Mouse (Mus musculus): ENCODE measurements around the gene Khdrbs2.
"Not testable (repeated sequence)": the region's sequence is repeated elsewhere in the genome, so short reads cannot be mapped to it uniquely, and the experiment has no call there.

Khdrbs2 gene

GRCm38 (mm10) chr1:32471022-32471421, 298.5 kb downstream of the Khdrbs2 start:
- DNase-seq (ENCODE audit: low spot score): no peak

- no peak for DNase-seq (ENCODE audit: low spot score)
Measured at GRCm38 (mm10) chr1:32471502-32472214, 299.1 kb downstream of the Khdrbs2 start.

GRCm38 (mm10) chr1:32487944-32488343, 315.4 kb downstream of the Khdrbs2 start:
- DNase-seq (ENCODE audit: low spot score): no peak

DNA sequence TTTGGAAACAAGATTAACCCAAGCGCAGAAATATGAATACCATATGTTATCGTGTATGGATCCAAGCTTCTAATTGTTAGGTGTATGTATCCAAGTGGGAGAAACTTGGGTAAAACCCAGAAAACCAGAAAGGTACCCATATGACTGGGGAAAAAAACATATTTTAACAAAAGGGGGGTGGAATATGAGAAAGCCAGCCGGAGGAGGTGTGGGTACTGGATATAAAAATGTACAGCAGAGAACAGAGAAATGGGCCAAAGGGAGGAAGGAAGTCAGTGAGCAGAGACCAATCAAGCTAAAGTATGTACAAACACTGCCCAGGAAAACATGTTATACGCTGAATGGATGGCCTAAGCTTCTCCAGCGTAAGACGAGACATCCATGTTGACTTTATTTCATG, 330.9 kb downstream of the Khdrbs2 start:
- no peak for DNase-seq (ENCODE audit: low spot score)

DNA sequence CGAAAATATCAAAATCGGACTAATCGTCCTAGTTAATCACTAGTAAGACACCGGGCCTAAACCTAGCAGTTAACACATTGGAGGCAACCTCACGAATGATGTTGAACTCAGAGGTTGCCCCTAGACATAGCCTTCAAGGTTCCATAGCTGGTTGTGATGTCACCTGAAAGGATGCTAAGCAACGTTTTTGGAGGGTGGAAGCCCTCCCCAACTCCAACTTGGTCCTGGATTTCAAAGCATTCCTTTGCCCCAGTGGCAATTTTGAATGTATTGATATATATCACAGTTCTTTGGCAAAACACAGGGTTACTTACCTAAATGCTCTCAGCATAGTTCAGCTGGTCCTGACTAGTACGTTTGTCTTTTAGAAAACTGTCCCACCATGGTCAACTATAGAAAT, 374.7 kb downstream of the Khdrbs2 start, which contains the start of gene Gm5415:
Gm5415 (minus strand) TSS at position 101 of the 400 bp plus-strand sequence.
- DNase-seq (ENCODE audit: low spot score): not testable (repeated sequence)

DNA sequence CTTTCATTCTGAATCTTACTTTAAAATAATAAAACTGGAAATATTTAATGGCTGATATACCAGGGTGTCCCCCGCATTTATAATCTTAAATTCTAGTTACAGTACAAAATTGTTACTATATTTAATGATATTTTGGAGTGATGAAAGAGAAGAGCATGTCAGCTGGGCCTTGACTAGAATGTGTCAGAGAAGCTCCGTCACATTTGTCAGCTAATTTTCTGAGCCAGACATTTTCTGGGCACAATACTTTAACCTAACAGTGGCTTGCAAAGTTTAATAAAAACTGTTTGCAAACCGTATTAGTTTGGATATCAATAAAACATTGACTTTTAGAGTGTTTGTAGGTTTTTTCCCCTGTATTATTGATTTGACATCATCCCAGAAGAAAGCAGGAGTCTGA, 380.9 kb downstream of the Khdrbs2 start:
- no peak for DNase-seq (ENCODE audit: low spot score)

- no peak for DNase-seq (ENCODE audit: low spot score)
Measured at GRCm38 (mm10) chr1:32553925-32554324, 381.4 kb downstream of the Khdrbs2 start.

DNA sequence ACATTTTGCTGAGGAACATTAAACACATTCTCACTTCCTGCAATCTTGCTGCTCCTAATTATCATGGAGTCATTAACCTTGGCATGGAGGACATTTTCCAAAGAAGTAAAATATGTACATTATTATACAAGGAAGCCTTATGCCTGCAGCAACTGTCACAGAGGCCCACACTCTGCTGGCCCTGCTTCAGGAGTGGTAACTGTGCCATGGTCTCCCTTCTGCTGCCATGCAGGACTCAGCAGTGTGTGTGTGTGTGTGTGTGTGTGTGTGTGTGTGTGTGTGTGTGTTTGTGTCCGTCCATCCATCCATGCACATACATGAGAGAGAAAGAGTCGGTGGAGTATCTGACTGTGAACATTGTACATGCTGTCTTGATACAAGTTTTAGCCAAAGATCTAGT, 396.4 kb downstream of the Khdrbs2 start:
- no peak for DNase-seq (ENCODE audit: low spot score)

- no peak for DNase-seq (ENCODE audit: low spot score)
Measured at GRCm38 (mm10) chr1:32626060-32626459, 453.5 kb downstream of the Khdrbs2 start.

- no peak for DNase-seq (ENCODE audit: low spot score)
Measured at GRCm38 (mm10) chr1:32632415-32633354, 460.2 kb downstream of the Khdrbs2 start.

DNA sequence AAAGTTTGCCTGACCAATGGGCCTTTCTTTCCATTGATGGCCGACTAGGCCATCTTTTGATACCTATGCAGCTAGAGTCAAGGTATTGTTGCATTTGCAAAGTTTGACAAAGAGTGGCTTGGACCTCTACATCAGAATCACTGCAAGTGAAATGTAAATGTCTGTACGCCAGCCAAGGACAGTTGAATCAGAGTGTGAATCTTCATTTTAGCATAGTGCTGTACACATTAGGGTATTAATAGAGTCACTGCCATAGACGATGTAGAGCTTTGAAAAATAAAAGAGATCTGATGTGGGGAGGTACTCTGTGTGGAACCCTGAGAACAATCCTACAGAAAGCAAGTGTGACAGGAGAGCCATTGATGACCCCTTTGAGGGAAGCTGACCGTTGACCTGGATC, 460.9 kb downstream of the Khdrbs2 start:
- no peak for DNase-seq (ENCODE audit: low spot score)

DNA sequence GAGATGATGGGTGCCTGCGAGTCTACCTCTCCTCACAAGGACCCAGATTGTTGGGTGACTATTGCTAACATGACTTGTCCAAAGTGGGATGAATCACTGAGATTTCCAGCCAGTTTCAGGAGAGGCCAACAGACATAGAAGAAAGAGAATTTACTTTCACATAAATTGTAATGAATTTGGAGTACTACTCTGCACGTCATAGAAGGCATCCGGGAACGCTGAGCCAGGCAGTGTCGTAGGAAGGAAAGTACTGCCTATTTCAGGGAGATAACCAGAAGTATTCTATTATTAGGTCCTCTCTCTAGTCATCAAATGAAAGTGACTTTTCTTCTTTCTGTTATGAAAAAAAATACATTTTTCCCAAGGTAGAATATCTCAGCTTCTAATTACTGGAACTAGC, 466.6 kb downstream of the Khdrbs2 start:
- DNase-seq (ENCODE audit: low spot score): no peak

GRCm38 (mm10) chr1:32649647-32650209, 477.2 kb downstream of the Khdrbs2 start:
- DNase-seq (ENCODE audit: low spot score): no peak

DNA sequence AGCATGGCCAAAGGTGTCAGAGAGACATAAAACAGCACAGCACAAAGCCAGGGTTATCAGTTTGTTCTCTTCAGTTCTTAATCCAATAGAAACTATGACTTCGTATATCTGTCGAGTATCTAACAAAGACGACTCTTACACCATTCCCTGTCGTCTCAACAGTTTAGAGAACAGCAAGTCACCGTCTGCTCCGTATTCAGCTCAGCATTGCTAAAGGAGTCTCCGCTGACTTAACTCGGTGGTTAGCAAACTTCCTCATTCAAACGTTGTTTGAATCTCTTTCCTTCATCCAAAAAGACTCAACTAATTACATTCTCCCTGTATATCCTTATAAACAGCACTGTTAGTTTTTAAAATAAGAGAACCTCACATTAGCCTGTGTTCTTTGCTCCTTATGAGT, 521.3 kb downstream of the Khdrbs2 start:
- no peak for DNase-seq (ENCODE audit: low spot score)

DNA sequence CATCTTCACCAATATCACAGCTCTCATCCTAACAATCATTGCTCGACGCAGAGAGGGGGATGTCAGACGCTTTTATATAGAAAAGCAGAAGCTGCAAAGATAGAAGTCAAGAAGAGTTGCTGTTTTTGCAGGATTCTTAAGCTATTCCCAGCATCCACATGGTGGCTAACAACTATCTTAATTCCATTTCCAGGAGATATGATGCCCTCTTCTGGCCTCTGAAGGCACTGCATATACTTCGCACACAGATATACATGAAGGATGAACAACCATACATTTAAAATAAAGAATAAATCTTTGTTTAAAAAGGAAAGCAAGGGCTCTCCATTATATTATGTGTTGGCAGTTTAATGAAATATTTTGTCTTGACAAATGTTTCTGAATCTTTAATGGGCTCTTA, 527.6 kb downstream of the Khdrbs2 start:
- no peak for DNase-seq (ENCODE audit: low spot score)

DNA sequence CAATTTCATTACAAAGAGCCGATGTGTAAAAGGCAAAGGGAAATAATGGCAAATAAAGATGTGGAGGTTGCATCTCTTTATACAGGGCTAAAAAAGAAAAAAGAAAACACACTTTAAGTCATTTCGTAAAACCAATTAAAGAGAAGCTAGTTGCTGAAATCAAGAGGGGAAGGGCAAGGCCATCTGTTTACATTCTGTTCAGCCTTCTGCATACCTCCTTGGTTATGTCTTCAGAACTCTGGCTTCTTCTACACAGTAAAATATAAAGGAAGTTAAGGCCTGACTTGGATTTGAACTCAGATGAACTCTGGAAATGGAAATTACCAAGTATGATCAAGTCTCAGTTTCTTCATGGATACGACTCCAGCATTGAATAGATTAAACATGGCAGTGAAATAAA, 528.8 kb downstream of the Khdrbs2 start:
- no peak for DNase-seq (ENCODE audit: low spot score)

Measured in MN1 (cell line).